ENCODE assay signal across 8 mouse cellular contexts in the genomic region with DNA sequence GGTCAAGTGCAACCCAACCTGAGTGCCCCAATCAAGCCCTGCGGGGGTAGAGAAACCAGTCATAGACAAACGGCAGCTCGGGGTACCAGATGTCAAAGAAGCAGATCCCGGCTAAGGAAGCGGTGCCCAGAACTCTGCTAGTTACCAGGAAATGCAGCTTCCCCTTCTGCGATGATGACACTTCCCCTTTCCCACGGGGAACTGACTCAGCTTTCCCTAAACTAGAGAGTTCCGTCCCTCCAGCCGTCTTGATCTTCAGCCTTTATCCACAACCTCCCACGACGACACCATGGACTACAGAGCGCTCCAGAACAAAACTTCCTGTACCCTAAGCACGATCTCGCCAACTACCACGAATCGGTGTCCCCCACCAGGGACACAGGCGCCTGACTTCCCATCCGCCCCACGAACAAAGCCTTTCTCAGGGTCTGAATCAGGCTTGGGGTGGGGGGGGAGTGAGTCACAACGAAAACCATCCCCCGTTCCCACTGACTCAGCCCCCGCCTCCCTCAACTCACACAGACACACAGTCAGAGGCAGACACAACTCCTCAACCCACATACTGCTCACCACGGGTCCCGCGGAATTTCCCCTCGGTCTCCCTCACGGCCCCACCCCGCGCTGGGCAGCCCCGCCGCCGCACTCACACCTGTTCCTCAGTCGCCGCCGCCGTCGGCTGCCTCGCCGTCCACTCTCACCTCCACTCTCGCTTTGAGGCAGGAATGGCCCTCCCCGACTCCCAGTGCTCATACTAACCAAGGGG. TPM values are rescaled to one million over a fixed set of nuclear protein-coding genes. Genes with fewer than 3 reads are reported as not detected.
A peak's percentile ranks its signal among the peaks of the same experiment; 100 is the strongest.
DNase-seq lines count a peak whose midpoint lies in the region; ATAC-seq and TF ChIP-seq lines count a peak whose summit lies in the region.

No protein-coding gene starts in this region.

- peaks cover 20% of the 10 kb centered on the region for H3K36me3 ChIP-seq in intestine, embryonic 16.5 days (ENCODE audit: control insufficient read depth, insufficient read depth, low read length)
- peaks cover 17% of the 10 kb centered on the region for H3K36me3 ChIP-seq in liver, embryonic 11.5 days (ENCODE audit: control insufficient read depth, insufficient read depth, low read length)
- H3K36me3 ChIP-seq in midbrain, postnatal 0 days (ENCODE audit: insufficient read depth, low read length) = peaks cover 30% of the 10 kb centered on the region
- peaks cover 24% of the 10 kb centered on the region for H3K36me3 ChIP-seq in thymus, adult 2 months (ENCODE audit: control insufficient read depth, insufficient read depth, low read length)

- TF ChIP-seq POLR2A in thymus, adult 2 months (IDR thresholded peaks at IDR 0.05; ENCODE audit: control insufficient read depth, extremely low read depth, insufficient read depth, low read length, poor library complexity) = no peak; the same call in 1 of the 2 replicates

- no peak for TF ChIP-seq CTCF in layer of hippocampus, adult 2 months (conservative IDR thresholded peaks at IDR 0.05)
- TF ChIP-seq CTCF in midbrain, postnatal 0 days (IDR thresholded peaks at IDR 0.05) = no peak
- TF ChIP-seq CTCF in thymus, adult 2 months (IDR thresholded peaks at IDR 0.05; ENCODE audit: borderline replicate concordance, control insufficient read depth, extremely low read depth, insufficient read depth, low read length, poor library complexity) = 0 out of 2 replicates have a peak, but pooled peaks have one; percentile 7

- under 1% methylated on average over 41 of the region's 41 CpGs for WGBS in intestine, embryonic 16.5 days
- under 1% methylated on average over 41 of the region's 41 CpGs for WGBS in liver, embryonic 11.5 days
- WGBS in midbrain, postnatal 0 days = under 1% methylated on average over 41 of the region's 41 CpGs
- WGBS in thymus, adult 2 months = 1% methylated on average over 41 of the region's 41 CpGs

- H3K27ac ChIP-seq in layer of hippocampus, adult 2 months = peak overlapping the region; percentile 99
- peak overlapping the region; percentile 99 for H3K27ac ChIP-seq in intestine, embryonic 16.5 days (ENCODE audit: low read length)
- H3K27ac ChIP-seq in liver, embryonic 11.5 days (ENCODE audit: low read depth, low read length) = peak overlapping the region; percentile 95
- H3K27ac ChIP-seq in midbrain, postnatal 0 days (ENCODE audit: low read depth, low read length) = peak overlapping the region; percentile 89
- peak overlapping the region; percentile 98 for H3K27ac ChIP-seq in thymus, adult 2 months (ENCODE audit: control insufficient read depth, insufficient read depth, low read length)

- H3K9me3 ChIP-seq in intestine, embryonic 16.5 days (ENCODE audit: control insufficient read depth, low read length) = no peaks in the 10 kb centered on the region
- H3K9me3 ChIP-seq in liver, embryonic 11.5 days (ENCODE audit: control insufficient read depth, low read length) = no peaks in the 10 kb centered on the region
- H3K9me3 ChIP-seq in midbrain, postnatal 0 days (ENCODE audit: low read length) = no peaks in the 10 kb centered on the region

- no peak; the same call in none of the 2 replicates for ATAC-seq in intestine, embryonic 16.5 days
- ATAC-seq in liver, embryonic 11.5 days (replicated peaks; ENCODE audit: low FRiP score) = peak; percentile 4
- ATAC-seq in midbrain, postnatal 0 days (ENCODE audit: low FRiP score) = no peak; the same call in 1 of the 2 replicates

- DNase-seq in layer of hippocampus, adult 2 months (ENCODE audit: low spot score in 2 of 2) = peak in 1 of 2 experiments; percentile 47
- no peak for DNase-seq in layer of hippocampus, adult 9-10 months (ENCODE audit: low spot score)
- DNase-seq in c-Kit-positive CD71-positive TER-119-positive erythroid progenitor cells, embryonic 14.5 days (ENCODE audit: low spot score) = peak; percentile 57
- peak; percentile 98 for DNase-seq in heart, adult 11 months
- DNase-seq in liver, embryonic 11.5 days (ENCODE audit: low spot score) = peak; percentile 72
- DNase-seq in midbrain, postnatal 0 days (ENCODE audit: low spot score) = no peak
- DNase-seq in thymus, adult 2 months = peak; percentile 74

- no peaks in the 10 kb centered on the region for H3K27me3 ChIP-seq in intestine, embryonic 16.5 days (replicated peaks; ENCODE audit: control insufficient read depth, insufficient read depth, low read length)
- no peaks in the 10 kb centered on the region for H3K27me3 ChIP-seq in liver, embryonic 11.5 days (replicated peaks; ENCODE audit: control insufficient read depth, insufficient read depth, low read length)
- H3K27me3 ChIP-seq in midbrain, postnatal 0 days (ENCODE audit: insufficient read depth, low read length) = no peaks in the 10 kb centered on the region
- no peaks in the 10 kb centered on the region for H3K27me3 ChIP-seq in thymus, adult 2 months (ENCODE audit: control insufficient read depth, insufficient read depth, low read length)

- H3K4me2 ChIP-seq in intestine, embryonic 16.5 days (ENCODE audit: low read depth, low read length) = peak overlapping the region; percentile 87
- H3K4me2 ChIP-seq in liver, embryonic 11.5 days = peak overlapping the region; percentile 97
- H3K4me2 ChIP-seq in midbrain, postnatal 0 days (ENCODE audit: low read depth, low read length, poor library complexity, severe bottlenecking) = peak overlapping the region; percentile 94

- peaks cover 52% of the 10 kb centered on the region for H3K4me1 ChIP-seq in intestine, embryonic 16.5 days (ENCODE audit: control insufficient read depth, insufficient read depth, low read length)
- H3K4me1 ChIP-seq in liver, embryonic 11.5 days (replicated peaks; ENCODE audit: control insufficient read depth, insufficient read depth, low read length) = peaks cover 48% of the 10 kb centered on the region
- H3K4me1 ChIP-seq in midbrain, postnatal 0 days (ENCODE audit: insufficient read depth, low read length) = peaks cover 35% of the 10 kb centered on the region
- peaks cover 44% of the 10 kb centered on the region for H3K4me1 ChIP-seq in thymus, adult 2 months (replicated peaks; ENCODE audit: control insufficient read depth, insufficient read depth, low read length)

- H3K9ac ChIP-seq in intestine, embryonic 16.5 days (ENCODE audit: low read depth, low read length) = peak overlapping the region; percentile 89
- peak overlapping the region; percentile 74 for H3K9ac ChIP-seq in liver, embryonic 11.5 days (ENCODE audit: low read depth, low read length)
- peak overlapping the region; percentile 98 for H3K9ac ChIP-seq in midbrain, postnatal 0 days (replicated peaks; ENCODE audit: low read length, poor library complexity, severe bottlenecking)

- H3K4me3 ChIP-seq in layer of hippocampus, adult 2 months = peak overlapping the region; percentile 87
- peak overlapping the region; percentile 81 for H3K4me3 ChIP-seq in intestine, embryonic 16.5 days (ENCODE audit: low read length)
- H3K4me3 ChIP-seq in liver, embryonic 11.5 days (ENCODE audit: low read depth, low read length) = peak overlapping the region; percentile 85
- H3K4me3 ChIP-seq in midbrain, postnatal 0 days (ENCODE audit: low read depth, low read length) = peak overlapping the region; percentile 73
- H3K4me3 ChIP-seq in thymus, adult 2 months (ENCODE audit: control insufficient read depth, insufficient read depth, low read length) = peak overlapping the region; percentile 90

RNA-seq across cellular contexts. Expression of gene Kdm6b, which starts 3.0 kb away (rescaled TPM):
- 10 to 100 TPM; 34.3 to 40.9 TPM for total RNA-seq in layer of hippocampus, adult 2 months (2021)
- polyA plus RNA-seq in intestine, embryonic 16.5 days (2015; fragmentation: Nextera tagmentation; extraction: Ambion mirVana) = 17.6 and 18.8 TPM in 2 replicates
- polyA plus RNA-seq in liver, embryonic 11.5 days (2014; fragmentation: Nextera tagmentation; extraction: Ambion mirVana) = 15.4 and 17.4 TPM in 2 replicates
- total RNA-seq in midbrain, postnatal 0 days (2014; rRNA removed) = 12.1 and 14.5 TPM in 2 replicates
- polyA plus RNA-seq in midbrain, postnatal 0 days (2015; fragmentation: Nextera tagmentation; extraction: Ambion mirVana) = 18.9 and 22.7 TPM in 2 replicates
- polyA plus RNA-seq in thymus, adult 2 months (2012; rRNA removed) = 61.0 and 77.3 TPM in 2 replicates

RNA-seq across cellular contexts. Expression of gene Tmem88, which starts 12.5 kb away (rescaled TPM):
- 1 to 10 TPM; 2.6 to 5.0 TPM for total RNA-seq in layer of hippocampus, adult 2 months (2021)
- 30.8 and 31.0 TPM in 2 replicates for polyA plus RNA-seq in intestine, embryonic 16.5 days (2015; fragmentation: Nextera tagmentation; extraction: Ambion mirVana)
- polyA plus RNA-seq in liver, embryonic 11.5 days (2014; fragmentation: Nextera tagmentation; extraction: Ambion mirVana) = 20.4 and 26.2 TPM in 2 replicates
- 4.4 and 5.7 TPM in 2 replicates for total RNA-seq in midbrain, postnatal 0 days (2014; rRNA removed)
- polyA plus RNA-seq in midbrain, postnatal 0 days (2015; fragmentation: Nextera tagmentation; extraction: Ambion mirVana) = 5.8 and 6.3 TPM in 2 replicates
- 7.3 and 9.3 TPM in 2 replicates for polyA plus RNA-seq in thymus, adult 2 months (2012; rRNA removed)

RNA-seq across cellular contexts. Expression of gene Cyb5d1, which starts 15.1 kb away (rescaled TPM):
- total RNA-seq in layer of hippocampus, adult 2 months (2021) = 10 to 100 TPM; 43.6 to 45.0 TPM
- polyA plus RNA-seq in intestine, embryonic 16.5 days (2015; fragmentation: Nextera tagmentation; extraction: Ambion mirVana) = 22.6 and 24.0 TPM in 2 replicates
- polyA plus RNA-seq in liver, embryonic 11.5 days (2014; fragmentation: Nextera tagmentation; extraction: Ambion mirVana) = 19.7 and 19.9 TPM in 2 replicates
- total RNA-seq in midbrain, postnatal 0 days (2014; rRNA removed) = 16.5 and 22.6 TPM in 2 replicates
- 18.2 and 18.8 TPM in 2 replicates for polyA plus RNA-seq in midbrain, postnatal 0 days (2015; fragmentation: Nextera tagmentation; extraction: Ambion mirVana)
- polyA plus RNA-seq in thymus, adult 2 months (2012; rRNA removed) = 37.2 and 41.5 TPM in 2 replicates

RNA-seq across cellular contexts. Expression of gene Naa38, which starts 15.2 kb away (rescaled TPM):
- 100 to 1,000 TPM; 109 to 127 TPM for total RNA-seq in layer of hippocampus, adult 2 months (2021)
- polyA plus RNA-seq in intestine, embryonic 16.5 days (2015; fragmentation: Nextera tagmentation; extraction: Ambion mirVana) = 168 and 170 TPM in 2 replicates
- 151 and 178 TPM in 2 replicates for polyA plus RNA-seq in liver, embryonic 11.5 days (2014; fragmentation: Nextera tagmentation; extraction: Ambion mirVana)
- total RNA-seq in midbrain, postnatal 0 days (2014; rRNA removed) = 32.6 and 95.9 TPM in 2 replicates
- polyA plus RNA-seq in midbrain, postnatal 0 days (2015; fragmentation: Nextera tagmentation; extraction: Ambion mirVana) = 120 and 147 TPM in 2 replicates
- 139 and 170 TPM in 2 replicates for polyA plus RNA-seq in thymus, adult 2 months (2012; rRNA removed)

RNA-seq across cellular contexts. Expression of gene Chd3, which starts 41.3 kb away (rescaled TPM):
- 100 to 1,000 TPM; 541 to 561 TPM for total RNA-seq in layer of hippocampus, adult 2 months (2021)
- polyA plus RNA-seq in intestine, embryonic 16.5 days (2015; fragmentation: Nextera tagmentation; extraction: Ambion mirVana) = 33.4 and 35.5 TPM in 2 replicates
- 13.8 and 17.1 TPM in 2 replicates for polyA plus RNA-seq in liver, embryonic 11.5 days (2014; fragmentation: Nextera tagmentation; extraction: Ambion mirVana)
- 284 and 298 TPM in 2 replicates for total RNA-seq in midbrain, postnatal 0 days (2014; rRNA removed)
- polyA plus RNA-seq in midbrain, postnatal 0 days (2015; fragmentation: Nextera tagmentation; extraction: Ambion mirVana) = 51.6 and 58.9 TPM in 2 replicates
- 278 and 280 TPM in 2 replicates for polyA plus RNA-seq in thymus, adult 2 months (2012; rRNA removed)

Comparison
In these comparisons a context has a peak if more than half of its experiments do, and no peak if none do; other contexts are left out.
1. DNase-seq: peak in c-Kit-positive CD71-positive TER-119-positive erythroid progenitor cells, embryonic 14.5 days (single experiment), heart, adult 11 months (single experiment), liver, embryonic 11.5 days (single experiment) and thymus, adult 2 months (single experiment); none in layer of hippocampus, adult 9-10 months (single experiment) and midbrain, postnatal 0 days (single experiment).
2. Peak in every context shown above with its lines, with median percentiles within 50 percentile points of each other: H3K27ac ChIP-seq, H3K4me3 ChIP-seq, H3K4me2 ChIP-seq and H3K9ac ChIP-seq.